Mouse (Mus musculus) lung, postnatal 0 days (tissue): ENCODE results near the gene Wdr90. TPM values are rescaled to one million over a fixed set of nuclear protein-coding genes. Genes with fewer than 3 reads are reported as not detected.

Experiments
- ATAC-seq: fragments of 200-750 bp; cut with Nextera tagmentation; 2 replicates; pipeline ENCODE4 v1.8.0; 2017; ENCODE audit warnings: moderate library complexity
- DNase-seq: peaks from one replicate; pipeline ENCODE4 v3.0.0-alpha.2; 2016; ENCODE audit warnings: low spot score
- H3K27ac ChIP-seq: fragments of 300-500 bp; sonication (generic); 2 replicates; pipeline ENCODE4 v1.5.1; 2014; ENCODE audit warnings: antibody characterized with exemption, mild to moderate bottlenecking, low read length, mixed read lengths
- H3K27me3 ChIP-seq: fragments of 300-500 bp; sonication (generic); replicated peaks from 2 replicates; pipeline ENCODE4 v1.6.1; 2014; ENCODE audit warnings: low read length, mixed read lengths; ENCODE audit not compliant: insufficient read depth
- H3K36me3 ChIP-seq: fragments of 300-500 bp; sonication (generic); 2 replicates; pipeline ENCODE4 v1.6.1; 2014; ENCODE audit warnings: low read length, mixed read lengths; ENCODE audit not compliant: insufficient read depth
- H3K4me1 ChIP-seq: fragments of 300-500 bp; sonication (generic); 2 replicates; pipeline ENCODE4 v1.6.1; 2014; ENCODE audit warnings: antibody characterized with exemption, low read depth, low read length, mixed read lengths; ENCODE audit not compliant: insufficient read depth
- H3K4me2 ChIP-seq: fragments of 300-500 bp; sonication (generic); replicated peaks from 2 replicates; pipeline ENCODE4 v1.6.1; 2014; ENCODE audit warnings: low read depth, mild to moderate bottlenecking, low read length, moderate library complexity, mixed read lengths
- H3K4me3 ChIP-seq: fragments of 300-500 bp; sonication (generic); 2 replicates; pipeline ENCODE4 v1.5.1; 2014; ENCODE audit warnings: low read depth, low read length
- H3K9ac ChIP-seq: fragments of 300-500 bp; sonication (generic); replicated peaks from 2 replicates; pipeline ENCODE4 v1.6.1; 2014; ENCODE audit warnings: low read depth, mild to moderate bottlenecking
- H3K9me3 ChIP-seq: fragments of 300-500 bp; sonication (generic); 2 replicates; pipeline ENCODE4 v1.6.1; 2016; ENCODE audit warnings: low read length, mixed read lengths
- CTCF ChIP-seq: IDR thresholded peaks from 2 replicates; pipeline ENCODE4 v1.5.1; 2016; ENCODE audit warnings: antibody characterized with exemption, mild to moderate bottlenecking
- EP300 ChIP-seq: IDR thresholded peaks from 2 replicates; pipeline ENCODE4 v1.6.1; 2016; ENCODE audit warnings: antibody characterized with exemption, mild to moderate bottlenecking, control low read depth
- WGBS: fragments of 180-500 bp; shearing (Covaris S2); extraction: QIAGEN DNeasy Blood & Tissue Kit; methylation state at CpG from one replicate; pipeline ENCODE4 v1.1.7; 2014; 5-methylcytosine and 5-hydroxymethylcytosine counted together
- polyA plus RNA-seq: library from polyadenylated mRNA; unstranded; fragments of >200 nt; fragmentation: Nextera tagmentation; extraction: Ambion mirVana; gene quantifications from 2 replicates; pipeline ENCODE4 v1.2.1, GENCODE M21; 2015

Gene Wdr90
- polyA plus RNA-seq, 1 experiment from 2014 or later: 5.6 TPM

- H3K4me1 ChIP-seq: peaks cover 45% of the 10 kb centered on the region
These were observed 27.2 kb downstream of the Wdr90 start for GRCm38 (mm10) chr17:25833961-25834594.

GRCm38 (mm10) chr17:25833291-25833663 lies 28.0 kb downstream of the Wdr90 start, which contains the start of gene Stub1:
Gene Stub1 (minus strand): TSS chr17:25833404.
- H3K4me1 ChIP-seq: peaks cover 45% of the 10 kb centered on the region
- 0 out of 2 replicates have a peak, but pooled peaks cover 5% of the 10 kb centered on the region for H3K36me3 ChIP-seq
- ATAC-seq (peak; percentile 79), DNase-seq (peak; percentile 97)
- no peaks in the 10 kb centered on the region for H3K9me3 ChIP-seq
- peak within 1 kb of the TSS; percentile 66 for H3K9ac ChIP-seq
- TF ChIP-seq CTCF: no peak
- H3K4me2 ChIP-seq: peak within 1 kb of the TSS; percentile 84
- peak within 1 kb of the TSS; percentile 55 for H3K4me3 ChIP-seq
- peak within 1 kb of the TSS; percentile 98 for H3K27ac ChIP-seq
- 4% methylated on average over 24 of the region's 24 CpGs for WGBS
- no peaks in the 10 kb centered on the region for H3K27me3 ChIP-seq

More at GRCm38 (mm10) chr17:25833961-25834594, 27.2 kb downstream of the Wdr90 start:
- Histone ChIP-seq H3K27me3 (no peaks in the 10 kb centered on the region), H3K36me3 (0 out of 2 replicates have a peak, but pooled peaks cover 5% of the 10 kb centered on the region), H3K9me3 (no peaks in the 10 kb centered on the region), H3K4me3 (peak overlapping the region; percentile 55), H3K9ac (peak overlapping the region; percentile 55; the same call in 1 of the 2 replicates), H3K4me2 (peak overlapping the region; percentile 84), H3K27ac (peak overlapping the region; percentile 98)
- TF ChIP-seq CTCF: no peak
- no peak for TF ChIP-seq EP300
- peak; percentile 31 for DNase-seq
- no peak for ATAC-seq
- WGBS: 19% methylated on average over 5 of the region's 6 CpGs

- no peaks in the 10 kb centered on the region for H3K9me3 ChIP-seq
- H3K27me3 ChIP-seq: no peaks in the 10 kb centered on the region
- peak; percentile 23; the same call in 1 of the 2 replicates for TF ChIP-seq CTCF
- TF ChIP-seq EP300: no peak
- WGBS: 1% methylated on average over 72 of the region's 77 CpGs
- H3K4me3 ChIP-seq: peak overlapping the region; percentile 55
- H3K36me3 ChIP-seq: 0 out of 2 replicates have a peak, but pooled peaks cover 5% of the 10 kb centered on the region
- peaks cover 45% of the 10 kb centered on the region for H3K4me1 ChIP-seq
- H3K9ac ChIP-seq: peak overlapping the region; percentile 66
- peak overlapping the region; percentile 98 for H3K27ac ChIP-seq
- H3K4me2 ChIP-seq: peak overlapping the region; percentile 84
- DNase-seq: peak; percentile 100
- ATAC-seq: peak; percentile 94
These were observed 28.6 kb downstream of the Wdr90 start for GRCm38 (mm10) chr17:25832436-25833290.

DNA sequence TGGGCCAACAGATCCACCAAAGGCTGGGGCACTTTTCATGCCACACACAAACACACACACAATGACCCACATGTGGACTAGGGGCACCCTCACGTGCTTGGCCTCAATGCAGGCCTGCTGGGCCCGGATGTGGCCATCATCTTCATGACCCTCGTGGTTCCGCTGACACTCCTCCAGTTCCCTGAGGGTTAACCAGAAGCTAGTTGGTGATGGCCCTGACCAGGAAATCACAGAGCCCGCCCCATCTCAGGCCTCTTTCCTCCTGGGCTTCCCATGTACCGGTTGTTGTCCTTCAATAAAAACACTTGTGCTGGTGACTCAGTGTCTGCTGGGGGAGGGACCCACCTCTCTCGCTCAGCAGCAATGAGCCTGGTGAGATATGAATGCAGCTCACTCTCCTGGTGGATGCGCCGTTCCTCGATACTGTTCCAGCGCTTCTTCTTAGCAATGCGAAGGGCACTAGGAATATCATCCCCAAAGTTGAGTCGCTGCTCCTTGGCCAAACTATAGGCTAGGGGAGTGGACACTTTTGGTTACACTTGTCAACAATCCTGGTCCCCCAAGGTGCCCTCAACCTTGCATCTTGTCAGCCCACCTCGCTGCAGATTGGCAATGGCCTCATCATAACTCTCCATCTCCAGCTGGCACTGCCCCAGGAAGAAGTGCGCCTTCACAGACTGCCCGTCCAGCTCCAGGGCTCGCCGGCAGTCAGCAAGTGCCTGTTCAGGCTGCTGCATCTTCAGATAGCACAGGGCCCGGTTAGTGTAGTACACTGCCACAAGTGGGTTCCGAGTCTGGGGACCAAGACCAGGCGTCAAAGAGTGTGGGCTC lies 29.6 kb downstream of the Wdr90 start:
- 44% methylated on average over 21 of the region's 21 CpGs for WGBS
- peak overlapping the region; percentile 82 for H3K27ac ChIP-seq
- ATAC-seq (no peak), DNase-seq (no peak)
- no peaks in the 10 kb centered on the region for H3K27me3 ChIP-seq
- TF ChIP-seq CTCF (no peak), EP300 (no peak)
- H3K9me3 ChIP-seq: no peaks in the 10 kb centered on the region
- peak overlapping the region; percentile 66 for H3K9ac ChIP-seq
- 0 out of 2 replicates have a peak, but pooled peaks cover 11% of the 10 kb centered on the region for H3K36me3 ChIP-seq
- H3K4me3 ChIP-seq: peak overlapping the region; percentile 55
- peaks cover 37% of the 10 kb centered on the region for H3K4me1 ChIP-seq
- peak overlapping the region; percentile 84 for H3K4me2 ChIP-seq

- no peak overlapping the region; the same call in 1 of the 2 replicates for H3K4me2 ChIP-seq
- WGBS: 85% methylated on average over 14 of the region's 14 CpGs
- no peaks in the 10 kb centered on the region for H3K27me3 ChIP-seq
- H3K9me3 ChIP-seq: no peaks in the 10 kb centered on the region
- TF ChIP-seq CTCF (no peak), EP300 (no peak)
- no peak overlapping the region for H3K4me3 ChIP-seq
- H3K36me3 ChIP-seq: 0 out of 2 replicates have a peak, but pooled peaks cover 11% of the 10 kb centered on the region
- no peak overlapping the region for H3K27ac ChIP-seq
- H3K9ac ChIP-seq: no peak overlapping the region
- H3K4me1 ChIP-seq: peaks cover 35% of the 10 kb centered on the region
- DNase-seq: no peak
- ATAC-seq: no peak
These were observed 30.4 kb downstream of the Wdr90 start for GRCm38 (mm10) chr17:25830806-25831431.
